Mouse (Mus musculus) kidney, adult 11 months (tissue): ENCODE measurements around the gene Hs3st5.

ENCODE experiments used
- DNase-seq: peaks from one replicate; pipeline ENCODE4 v3.0.0; 2022

The Hs3st5 gene

DNA sequence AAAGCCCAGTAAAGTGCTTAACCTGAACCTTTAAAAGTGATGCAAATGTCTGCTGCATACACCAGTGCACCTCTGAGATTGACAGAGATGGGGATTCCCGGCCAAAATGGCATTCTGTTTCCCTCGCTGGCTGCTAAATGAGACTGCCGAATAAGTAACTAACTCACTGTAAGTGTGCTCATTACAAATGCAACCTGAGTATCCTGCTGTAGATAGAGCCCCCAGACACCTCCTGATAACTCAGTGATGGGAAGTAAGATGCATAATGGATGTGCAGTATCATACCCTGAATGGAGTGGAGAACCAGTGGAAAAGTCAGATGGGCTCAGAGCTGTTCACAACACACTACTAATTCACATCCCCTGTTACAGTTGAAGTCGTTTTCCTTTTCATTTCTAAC, 298.7 kb downstream of the Hs3st5 start:
- no peak for DNase-seq

DNA sequence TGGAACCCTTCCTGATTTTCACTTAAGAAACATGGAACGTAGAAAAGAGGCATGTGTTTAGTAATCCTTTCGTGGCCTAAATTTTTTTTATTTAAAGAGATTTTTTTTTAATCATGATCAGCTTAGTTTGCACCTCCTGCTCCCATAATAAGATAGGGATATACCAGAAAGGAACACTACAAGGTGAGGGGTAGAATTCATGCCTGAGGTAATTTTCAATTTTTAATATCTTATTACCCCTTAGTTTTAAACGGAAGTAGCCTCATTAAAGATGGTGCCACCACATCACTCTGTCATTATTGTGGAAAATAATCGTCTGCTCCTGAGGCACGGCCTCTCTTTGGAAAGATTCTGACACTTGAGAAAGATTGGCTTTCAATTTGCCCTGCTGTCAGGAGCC, 299.2 kb downstream of the Hs3st5 start:
- DNase-seq: no peak

DNA sequence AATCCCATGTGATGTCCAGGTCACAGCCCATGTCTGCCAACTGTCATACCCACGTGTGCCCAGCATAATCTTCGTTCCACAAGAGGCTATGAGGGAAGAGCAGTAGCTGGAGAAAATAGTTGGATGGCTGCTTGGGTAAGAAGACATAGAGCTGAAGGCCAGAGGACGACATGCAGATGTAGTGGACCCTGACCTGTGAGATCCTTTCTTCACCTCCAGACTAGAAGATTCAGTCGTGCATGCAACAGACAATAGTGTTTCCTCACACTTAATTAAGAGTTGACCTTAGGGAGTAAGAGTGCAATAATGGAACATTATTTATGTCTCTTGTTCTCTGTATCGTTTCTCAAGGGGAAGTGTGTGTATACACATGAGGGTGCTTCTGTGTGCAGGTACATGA, 300.4 kb downstream of the Hs3st5 start:
- no peak for DNase-seq

DNA sequence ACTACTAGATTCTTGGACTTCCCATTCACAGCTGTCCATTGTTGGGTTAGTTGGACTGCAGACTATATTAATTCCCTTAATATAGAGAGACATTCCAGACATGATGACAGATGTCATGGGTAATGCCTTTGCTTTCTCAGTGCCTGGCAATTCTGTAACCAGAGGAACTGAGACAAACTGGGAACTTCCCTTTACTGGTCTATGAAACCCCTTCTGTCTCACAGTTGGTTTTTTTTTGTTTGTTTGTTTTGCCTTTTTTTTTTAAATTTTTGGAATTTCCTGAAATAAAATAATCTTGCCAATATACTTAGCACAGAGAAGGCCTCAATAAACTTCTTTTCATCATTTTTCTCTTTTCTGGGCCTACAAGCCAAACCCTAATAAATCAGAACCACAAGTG, 312.3 kb downstream of the Hs3st5 start:
- DNase-seq: no peak

DNA sequence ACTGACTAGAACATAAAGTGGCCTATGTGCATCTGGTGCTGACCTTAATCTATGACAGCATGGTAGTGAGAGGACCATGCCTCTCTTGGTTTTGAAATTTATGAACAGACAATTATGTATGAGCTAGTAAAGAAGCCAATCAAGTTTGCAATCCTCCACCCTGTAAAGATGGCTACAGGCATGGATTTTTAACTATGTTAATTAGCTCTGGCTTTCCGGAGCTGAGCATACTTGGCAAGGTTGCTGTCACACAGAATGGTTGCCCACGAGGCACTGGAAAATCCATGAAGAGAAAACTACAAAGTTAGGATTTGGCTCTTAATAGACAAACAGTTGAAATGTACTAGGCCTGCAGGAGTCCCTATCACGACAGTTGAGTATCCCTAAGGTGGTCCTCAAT, 322.5 kb downstream of the Hs3st5 start:
- DNase-seq: no peak

DNA sequence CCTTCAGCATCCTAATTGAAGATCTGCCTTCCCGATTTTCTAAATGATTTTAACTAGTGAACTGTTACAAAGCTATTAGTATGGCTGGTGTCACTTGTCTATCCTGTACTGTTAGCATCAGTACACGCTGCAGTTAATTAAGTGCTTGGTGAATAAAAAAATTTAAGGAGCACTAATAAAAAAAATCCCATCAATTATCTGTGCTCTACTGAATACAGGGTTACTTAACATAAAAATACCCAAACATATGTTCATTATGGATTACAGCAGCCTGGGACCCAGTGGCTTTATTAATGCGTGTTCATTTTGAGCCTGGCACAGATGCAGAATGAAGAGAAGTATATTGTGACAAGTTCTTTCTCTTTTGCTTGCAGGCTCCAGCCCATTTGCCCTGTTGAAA, 325.6 kb downstream of the Hs3st5 start:
- DNase-seq: no peak

DNA sequence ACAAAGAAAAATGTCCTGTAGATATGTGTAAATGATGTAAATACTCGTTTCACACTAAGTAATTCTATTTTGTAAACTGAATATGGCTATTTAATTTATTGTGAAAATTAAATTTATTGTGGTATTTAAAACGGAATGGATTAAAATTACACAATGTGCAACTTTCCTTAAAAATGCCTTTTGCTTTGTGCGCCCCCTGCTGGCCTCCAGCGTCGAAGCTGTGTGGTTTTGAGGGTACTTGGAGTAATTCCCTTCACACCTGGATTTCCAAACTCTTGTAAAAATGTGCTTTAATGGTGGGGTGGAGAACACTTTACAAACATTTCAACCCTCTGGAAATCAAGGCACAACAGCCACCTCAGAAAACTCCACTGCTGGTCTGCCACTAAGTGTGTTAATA, 327.6 kb downstream of the Hs3st5 start:
- DNase-seq: no peak

DNA sequence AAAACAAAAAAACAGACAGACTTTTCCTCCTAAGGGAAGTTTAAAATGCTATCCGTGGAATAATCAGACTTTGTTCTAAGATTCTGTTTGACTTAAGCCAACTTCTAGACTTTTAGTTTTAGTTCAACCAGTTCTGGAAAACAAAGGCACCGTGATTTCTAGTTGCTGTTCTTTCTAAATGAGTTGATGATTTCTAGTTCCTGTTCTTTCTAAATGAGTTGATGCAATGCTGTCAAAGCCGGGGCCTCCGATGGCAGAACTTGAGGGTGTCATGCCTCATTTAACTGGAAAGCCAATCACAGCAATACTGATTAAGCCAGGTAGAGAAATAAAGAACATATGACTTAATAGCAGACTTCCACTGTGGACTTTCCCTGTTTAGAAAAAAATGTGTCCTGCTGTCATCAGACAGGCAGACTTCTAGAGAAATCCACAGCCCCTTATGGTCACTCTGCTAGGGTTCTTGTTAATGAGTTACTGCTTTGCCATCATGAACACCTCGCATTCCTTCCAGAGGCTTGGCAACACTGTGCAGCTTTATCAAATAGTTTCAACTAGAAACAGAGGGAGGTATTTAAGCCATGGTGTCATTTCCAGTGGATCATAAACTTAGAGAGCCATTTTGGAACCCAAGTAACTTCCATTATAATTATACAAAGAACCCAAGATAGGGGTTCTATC, 329.4 kb downstream of the Hs3st5 start:
- DNase-seq: peak; percentile 15

DNA sequence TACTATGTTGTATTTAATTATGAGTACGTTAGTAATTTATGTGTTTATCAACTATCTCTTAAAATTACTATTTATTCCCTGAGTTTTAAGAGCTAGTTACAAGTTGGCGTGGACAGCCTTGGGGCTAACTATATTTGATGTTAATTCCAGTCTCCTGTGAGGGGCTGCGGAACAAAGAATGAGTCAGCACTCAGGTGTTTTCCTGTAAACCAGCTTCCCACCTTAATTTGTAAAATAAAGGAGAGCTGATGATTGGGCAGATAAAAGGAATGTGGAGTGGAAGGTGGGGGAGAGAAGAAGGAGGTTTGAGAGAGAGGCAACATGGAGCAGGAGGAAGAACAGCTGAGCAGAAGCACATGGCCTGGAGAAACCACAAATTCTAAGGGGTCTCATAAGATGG, 343.6 kb downstream of the Hs3st5 start:
- no peak for DNase-seq

DNA sequence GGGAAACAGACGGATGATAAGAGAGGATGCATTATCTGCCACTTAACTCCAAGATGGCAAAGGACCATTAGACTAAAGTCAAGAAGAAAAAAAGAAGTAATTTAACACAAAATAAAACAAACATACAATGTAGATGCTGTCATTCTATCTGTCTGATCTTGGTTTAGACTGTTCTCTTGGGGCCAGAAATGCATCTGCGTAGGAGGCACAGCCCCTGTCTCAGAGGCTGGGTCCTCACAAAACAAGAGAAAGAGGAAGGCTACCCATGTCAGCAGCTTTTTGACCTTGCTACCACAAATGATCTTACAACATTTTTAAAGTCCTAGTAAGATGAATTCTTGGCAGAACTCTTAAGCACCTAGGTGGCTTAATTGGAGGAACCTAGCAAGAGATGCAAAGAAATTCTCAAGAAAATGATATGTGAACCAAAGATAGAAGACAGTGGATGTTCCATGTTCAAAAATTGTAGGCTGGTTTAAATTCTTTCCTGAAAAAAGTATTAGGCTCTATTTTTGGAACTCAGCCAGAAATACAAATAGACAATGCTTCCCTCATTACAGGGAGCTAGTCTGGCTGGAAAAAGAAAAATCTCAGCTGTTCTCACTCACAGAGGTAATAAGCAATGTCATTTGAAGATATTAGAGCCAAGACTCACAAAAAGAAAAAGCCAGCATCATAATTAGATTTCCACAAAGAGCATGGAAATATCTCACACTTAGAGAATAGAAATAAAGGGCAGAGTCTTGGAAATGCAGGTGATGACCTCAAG, 355.7 kb downstream of the Hs3st5 start:
- DNase-seq: no peak
